Mouse (Mus musculus): Measurements from ENCODE around the gene Crygb. TPM values are rescaled to one million over a fixed set of nuclear protein-coding genes. Genes with fewer than 3 reads are reported as not detected.

Gene Crygb
- polyA plus RNA-seq (2012; rRNA removed; ENCODE audit: low replicate concordance) = not detected in 2 replicates

GRCm38 (mm10) chr1:65082188-65082587 is at the start of gene Crygb:
Crygb (minus strand) TSS chr1:65082288.

GRCm38 (mm10) chr1:65122574-65123372 is 40.7 kb upstream of the Crygb start, which contains the start of gene D630023F18Rik:
D630023F18Rik (minus strand) TSS chr1:65123214.

GRCm38 (mm10) chr1:65119438-65119837 is 37.4 kb upstream of the Crygb start, which contains the start of gene Gm28845:
Gm28845 (minus strand) TSS chr1:65119558.

GRCm38 (mm10) chr1:65103273-65103672 is 21.2 kb upstream of the Crygb start, which contains the start of gene Cryga:
Cryga (minus strand) TSS chr1:65103373.

DNA sequence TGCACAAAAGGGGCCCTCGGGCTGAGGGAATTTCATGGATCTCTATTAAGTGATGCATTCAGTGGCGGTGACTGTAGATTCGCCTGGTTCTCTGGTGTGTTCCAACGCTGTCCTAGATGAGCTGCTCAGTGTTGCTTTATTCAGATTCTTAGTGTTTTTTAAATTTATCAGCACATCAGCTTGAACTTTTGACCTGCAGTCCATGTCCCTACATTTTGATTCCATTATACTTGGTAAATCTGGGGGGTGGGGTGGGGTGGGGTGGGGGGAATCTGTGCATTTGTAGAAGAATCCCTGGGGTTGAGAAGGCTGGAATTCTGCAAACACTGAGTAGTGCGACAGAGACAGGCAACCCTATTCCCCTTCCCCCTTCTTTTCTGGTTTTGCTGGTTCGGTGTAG is 8.5 kb downstream of the Crygb start, which contains the start of gene Crygc:
Gene Crygc, minus strand, starts transcription at position 101 of the 400 bp plus-strand sequence.

DNA sequence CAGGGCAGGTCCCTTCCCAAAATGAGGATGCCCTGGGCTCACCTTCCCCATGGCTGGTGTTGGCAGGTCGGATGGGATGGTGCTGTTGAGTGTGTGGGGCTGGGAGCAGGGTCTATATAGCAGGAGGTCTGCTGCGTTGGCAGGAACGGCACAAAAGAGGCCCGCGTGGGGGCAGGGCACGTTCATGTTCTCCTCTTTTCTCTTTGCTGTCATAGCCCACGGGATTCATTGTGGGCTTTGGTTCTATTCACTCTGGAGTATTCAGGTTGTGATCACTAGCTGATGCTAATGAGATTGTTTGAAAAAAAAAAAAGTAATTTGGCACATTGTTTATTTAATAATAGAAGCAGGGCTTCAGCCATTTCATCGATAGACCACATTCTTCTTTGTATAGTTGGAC is 18.7 kb downstream of the Crygb start, which contains the start of gene Crygd:
Gene Crygd, minus strand, starts transcription at position 101 of the 400 bp plus-strand sequence.

DNA sequence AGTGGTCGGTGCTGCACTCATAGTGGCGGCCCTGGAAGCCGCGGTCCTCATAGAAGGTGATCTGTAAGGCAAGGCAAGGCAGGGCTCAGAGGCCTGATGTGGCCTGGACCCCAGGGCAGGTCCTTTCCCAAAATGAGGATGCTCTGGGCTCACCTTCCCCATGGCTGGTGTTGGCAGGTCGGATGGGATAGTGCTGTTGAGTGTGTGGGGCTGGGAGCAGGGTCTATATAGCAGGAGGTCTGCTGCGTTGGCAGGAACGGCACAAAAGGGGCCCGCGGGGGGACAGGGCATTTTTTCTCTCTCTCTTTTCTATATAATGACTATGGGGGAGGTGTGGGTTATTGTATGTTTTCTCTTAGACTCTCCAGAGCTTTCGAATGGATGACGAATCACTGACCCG is 31.1 kb downstream of the Crygb start, which contains the start of gene Cryge:
Gene Cryge, minus strand, starts transcription at position 198 of the 400 bp plus-strand sequence.

GRCm38 (mm10) chr1:65032641-65033040 is 49.4 kb downstream of the Crygb start, which contains the start of gene Akr1cl:
Akr1cl (minus strand) TSS chr1:65032759.

Other genes starting within 250 kb of the Crygb start
- 7.2 and 9.1 TPM in 2 replicates for gene Plekhm3, start 125.5 kb downstream of the Crygb start, polyA plus RNA-seq (2012; rRNA removed; ENCODE audit: low replicate concordance)
- 0.13 and 2.4 TPM in 2 replicates for gene Akr1cl, start 49.5 kb downstream of the Crygb start, polyA plus RNA-seq (2012; rRNA removed; ENCODE audit: low replicate concordance)
- not detected in 2 replicates for gene Cryge, start 31.1 kb downstream of the Crygb start, polyA plus RNA-seq (2012; rRNA removed; ENCODE audit: low replicate concordance)
- not detected in 2 replicates for gene Crygd, start 18.8 kb downstream of the Crygb start, polyA plus RNA-seq (2012; rRNA removed; ENCODE audit: low replicate concordance)
- not detected in 2 replicates for gene Crygc, start 8.6 kb downstream of the Crygb start, polyA plus RNA-seq (2012; rRNA removed; ENCODE audit: low replicate concordance)
- gene Cryga, start 21.1 kb upstream of the Crygb start, polyA plus RNA-seq (2012; rRNA removed; ENCODE audit: low replicate concordance) = not detected in 2 replicates
- not detected in 2 replicates for gene Gm28845, start 37.3 kb upstream of the Crygb start, polyA plus RNA-seq (2012; rRNA removed; ENCODE audit: low replicate concordance)
- gene D630023F18Rik, start 40.9 kb upstream of the Crygb start, polyA plus RNA-seq (2012; rRNA removed; ENCODE audit: low replicate concordance) = not detected in 2 replicates
- gene Idh1, start 104.2 kb upstream of the Crygb start, polyA plus RNA-seq (2012; rRNA removed; ENCODE audit: low replicate concordance) = 99.9 and 170 TPM in 2 replicates
- gene Pikfyve, start 104.4 kb upstream of the Crygb start, polyA plus RNA-seq (2012; rRNA removed; ENCODE audit: low replicate concordance) = 11.5 and 14.1 TPM in 2 replicates
- gene Pth2r, start 199.8 kb upstream of the Crygb start, polyA plus RNA-seq (2012; rRNA removed; ENCODE audit: low replicate concordance) = not detected in 2 replicates

Measured in subcutaneous adipose tissue, adult 2 months (tissue).